Mouse (Mus musculus) erythroblast, embryonic 14.5 days (primary cell): ENCODE measurements at regions not wholly inside any gene's neighbourhood (a gene's known extent, or its start where the extent isn't known, plus 50 kb on each side); places are given as distances from the start of the nearest gene placed in this dataset.

Source experiments
- H3K27me3 ChIP-seq: 2 replicates; pipeline ENCODE4 v1.6.1; 2012; ENCODE audit warnings: inconsistent platforms; ENCODE audit not compliant: control insufficient read depth
- H3K36me3 ChIP-seq: 2 replicates; pipeline ENCODE4 v1.6.1; 2012; ENCODE audit warnings: mild to moderate bottlenecking, inconsistent platforms; ENCODE audit not compliant: control insufficient read depth
- H3K4me1 ChIP-seq: 2 replicates; pipeline ENCODE4 v1.6.1; 2012; ENCODE audit warnings: inconsistent platforms; ENCODE audit not compliant: control insufficient read depth
- H3K4me3 ChIP-seq: replicated peaks from 2 replicates; pipeline ENCODE3; 2012; ENCODE audit warnings: moderate library complexity, mild to moderate bottlenecking, inconsistent platforms
- H3K9me3 ChIP-seq: 2 replicates; pipeline ENCODE4 v1.6.1; 2012; ENCODE audit warnings: low read length, inconsistent platforms, mixed read lengths; ENCODE audit not compliant: control insufficient read depth
- GATA1 ChIP-seq: IDR thresholded peaks from 2 replicates; pipeline ENCODE4 v1.6.1; 2012; ENCODE audit warnings: low read length, inconsistent platforms, mixed read lengths
- TAL1 ChIP-seq: IDR thresholded peaks from 3 replicates; pipeline ENCODE4 v1.6.1; 2012; ENCODE audit warnings: low read length, inconsistent platforms, mixed read lengths

- TF ChIP-seq GATA1 (no peak), TAL1 (no peak)
- Histone ChIP-seq H3K36me3 (no peaks in the 10 kb centered on the region), H3K4me1 (no peaks in the 10 kb centered on the region), H3K9me3 (no peaks in the 10 kb centered on the region), H3K27me3 (no peaks in the 10 kb centered on the region), H3K4me3 (no peak overlapping the region)
Observed at GRCm38 (mm10) chr16:49979426-49979940, 179.2 kb downstream of the Cd47 start.

GRCm38 (mm10) chr16:49980178-49980646, 179.9 kb downstream of the Cd47 start:
- no peak overlapping the region for H3K4me3 ChIP-seq
- no peak for TF ChIP-seq GATA1
- no peak for TF ChIP-seq TAL1
- H3K36me3 ChIP-seq: no peaks in the 10 kb centered on the region
- H3K4me1 ChIP-seq: no peaks in the 10 kb centered on the region
- H3K9me3 ChIP-seq: no peaks in the 10 kb centered on the region
- H3K27me3 ChIP-seq: no peaks in the 10 kb centered on the region

GRCm38 (mm10) chr16:49982180-49982579, 181.8 kb downstream of the Cd47 start:
- no peak for TF ChIP-seq TAL1
- TF ChIP-seq GATA1: no peak
- Histone ChIP-seq H3K9me3 (no peaks in the 10 kb centered on the region), H3K27me3 (no peaks in the 10 kb centered on the region), H3K4me1 (no peaks in the 10 kb centered on the region), H3K36me3 (no peaks in the 10 kb centered on the region), H3K4me3 (no peak overlapping the region)

GRCm38 (mm10) chr16:49985082-49986076, 185.0 kb downstream of the Cd47 start:
- Histone ChIP-seq H3K27me3 (no peaks in the 10 kb centered on the region), H3K4me3 (no peak overlapping the region), H3K4me1 (no peaks in the 10 kb centered on the region), H3K9me3 (no peaks in the 10 kb centered on the region), H3K36me3 (no peaks in the 10 kb centered on the region)
- no peak for TF ChIP-seq GATA1
- TF ChIP-seq TAL1: no peak

GRCm38 (mm10) chr16:49986954-49987353, 186.6 kb downstream of the Cd47 start:
- Histone ChIP-seq H3K4me1 (no peaks in the 10 kb centered on the region), H3K27me3 (no peaks in the 10 kb centered on the region), H3K4me3 (no peak overlapping the region), H3K36me3 (no peaks in the 10 kb centered on the region), H3K9me3 (no peaks in the 10 kb centered on the region)
- no peak for TF ChIP-seq GATA1
- no peak for TF ChIP-seq TAL1

- Histone ChIP-seq H3K36me3 (no peaks in the 10 kb centered on the region), H3K27me3 (no peaks in the 10 kb centered on the region), H3K4me1 (no peaks in the 10 kb centered on the region), H3K9me3 (no peaks in the 10 kb centered on the region), H3K4me3 (no peak overlapping the region)
- TF ChIP-seq TAL1: no peak
- TF ChIP-seq GATA1: no peak
Observed at GRCm38 (mm10) chr16:49995822-49996221, 195.5 kb downstream of the Cd47 start.

GRCm38 (mm10) chr16:49996593-49996992, 196.3 kb downstream of the Cd47 start:
- TF ChIP-seq GATA1 (no peak), TAL1 (no peak)
- Histone ChIP-seq H3K9me3 (no peaks in the 10 kb centered on the region), H3K4me3 (no peak overlapping the region), H3K36me3 (no peaks in the 10 kb centered on the region), H3K4me1 (no peaks in the 10 kb centered on the region), H3K27me3 (no peaks in the 10 kb centered on the region)

GRCm38 (mm10) chr16:49997040-49997439, 196.7 kb downstream of the Cd47 start:
- H3K9me3 ChIP-seq: no peaks in the 10 kb centered on the region
- no peak for TF ChIP-seq TAL1
- TF ChIP-seq GATA1: no peak
- H3K4me3 ChIP-seq: no peak overlapping the region
- H3K27me3 ChIP-seq: no peaks in the 10 kb centered on the region
- no peaks in the 10 kb centered on the region for H3K4me1 ChIP-seq
- H3K36me3 ChIP-seq: no peaks in the 10 kb centered on the region

GRCm38 (mm10) chr16:50000805-50001204, 200.5 kb downstream of the Cd47 start:
- Histone ChIP-seq H3K9me3 (no peaks in the 10 kb centered on the region), H3K27me3 (no peaks in the 10 kb centered on the region), H3K36me3 (no peaks in the 10 kb centered on the region), H3K4me1 (no peaks in the 10 kb centered on the region), H3K4me3 (no peak overlapping the region)
- TF ChIP-seq TAL1 (no peak), GATA1 (no peak)
